Mouse (Mus musculus) MEL (cell line): ENCODE data around the gene Zfp697. TPM values are rescaled to one million over a fixed set of nuclear protein-coding genes. Genes with fewer than 3 reads are reported as not detected.

Source experiments
- DNase-seq: peaks from one replicate; pipeline ENCODE4 v3.0.0; 2011; ENCODE audit warnings: low read depth, low spot score
- H3K27ac ChIP-seq: 2 replicates; pipeline ENCODE4 v1.5.1; 2012; ENCODE audit warnings: low read depth, mild to moderate bottlenecking, control low read depth, low read length, moderate library complexity; ENCODE audit not compliant: control insufficient read depth
- H3K27me3 ChIP-seq, 2 experiments: fragments of 150-350 bp in 1 of 2; sonication (generic) in 1 of 2; 2 replicates each; pipeline ENCODE4 v1.6.1; 2012; ENCODE audit warnings: low read length in 2 of 2, mild to moderate bottlenecking in 2 of 2, improper control_type of control experiment in 1 of 2, moderate library complexity in 1 of 2; ENCODE audit not compliant: insufficient read depth in 2 of 2, control insufficient read depth in 1 of 2
- H3K36me3 ChIP-seq, 2 experiments: 2 replicates each; pipeline ENCODE4 v1.6.1; 2012 to 2014; ENCODE audit warnings: low read length in 2 of 2, improper control_type of control experiment in 1 of 2, inconsistent platforms in 1 of 2, mild to moderate bottlenecking in 1 of 2; ENCODE audit not compliant: insufficient read depth in 2 of 2, control insufficient read depth in 1 of 2
- H3K4me1 ChIP-seq, 2 experiments: fragments of 150-350 bp in 1 of 2; sonication (generic) in 1 of 2; 2 replicates each; pipeline ENCODE4 v1.6.1; 2012; ENCODE audit warnings: low read length in 2 of 2, improper control_type of control experiment in 1 of 2, mild to moderate bottlenecking in 1 of 2; ENCODE audit not compliant: insufficient read depth in 2 of 2, control insufficient read depth in 1 of 2
- H3K4me3 ChIP-seq, 2 experiments: fragments of 150-350 bp in 1 of 2; sonication (generic) in 1 of 2; 2 replicates each; pipeline ENCODE4 v1.5.1; 2012; ENCODE audit warnings: low read depth in 2 of 2, low read length in 2 of 2, mild to moderate bottlenecking in 2 of 2, moderate library complexity in 2 of 2, control low read depth in 1 of 2, improper control_type of control experiment in 1 of 2; ENCODE audit not compliant: control insufficient read depth in 1 of 2, insufficient read depth in 1 of 2
- H3K79me2 ChIP-seq: 2 replicates; pipeline ENCODE4 v1.6.1; 2012; ENCODE audit warnings: mild to moderate bottlenecking, low read length, moderate library complexity; ENCODE audit not compliant: control insufficient read depth, poor library complexity, insufficient read depth
- H3K9ac ChIP-seq: 2 replicates; pipeline ENCODE4 v1.6.1; 2012; ENCODE audit warnings: low read depth, mild to moderate bottlenecking, control low read depth, low read length, moderate library complexity; ENCODE audit not compliant: control insufficient read depth, poor library complexity, severe bottlenecking
- H3K9me3 ChIP-seq: fragments of 150-350 bp; sonication (generic); replicated peaks from 2 replicates; pipeline ENCODE4 v1.6.1; 2012; ENCODE audit warnings: mild to moderate bottlenecking, low read length, improper control_type of control experiment, moderate library complexity; ENCODE audit not compliant: insufficient read depth
- CHD1 ChIP-seq: IDR thresholded peaks from 2 replicates; pipeline ENCODE4 v1.6.1; 2012; ENCODE audit warnings: low read depth, mild to moderate bottlenecking, inconsistent platforms, low read length, improper control_type of control experiment
- CTCF ChIP-seq, 3 experiments: IDR thresholded peaks in 2 of 3; conservative IDR thresholded peaks in 1 of 3; 2 replicates each; pipeline ENCODE4 v1.5.1; 2011 to 2012; ENCODE audit warnings: low read length in 3 of 3, low read depth in 2 of 3, mild to moderate bottlenecking in 2 of 3, improper control_type of control experiment in 1 of 3, inconsistent platforms in 1 of 3, mixed read lengths in 1 of 3, moderate library complexity in 1 of 3; ENCODE audit not compliant: control insufficient read depth in 1 of 3, insufficient read depth in 1 of 3, poor library complexity in 1 of 3, severe bottlenecking in 1 of 3
- EP300 ChIP-seq, 2 experiments: IDR thresholded peaks; 2 replicates each; pipeline ENCODE4 v1.6.1; 2011; ENCODE audit warnings: improper control_type of control experiment in 2 of 2, low read length in 2 of 2, low read depth in 1 of 2, mild to moderate bottlenecking in 1 of 2
- ETS1 ChIP-seq: IDR thresholded peaks from 2 replicates; pipeline ENCODE4 v1.6.1; 2012; ENCODE audit warnings: low read depth, mild to moderate bottlenecking, inconsistent platforms, low read length, improper control_type of control experiment, moderate library complexity
- HCFC1 ChIP-seq: IDR thresholded peaks from 2 replicates; pipeline ENCODE4 v1.6.1; 2012; ENCODE audit warnings: low read depth, mild to moderate bottlenecking, inconsistent platforms, low read length, improper control_type of control experiment, moderate library complexity
- JUND ChIP-seq: IDR thresholded peaks from 2 replicates; pipeline ENCODE4 v1.6.1; 2011; ENCODE audit warnings: low read depth, mild to moderate bottlenecking, improper control_type of control experiment, low read length
- KAT2A ChIP-seq: conservative IDR thresholded peaks from 2 replicates; pipeline ENCODE4 v1.6.1; 2012; ENCODE audit warnings: low read depth, low read length, improper control_type of control experiment, inconsistent platforms
- UBTF ChIP-seq: IDR thresholded peaks from 2 replicates; pipeline ENCODE4 v1.6.1; 2012; ENCODE audit warnings: low read depth, mild to moderate bottlenecking, inconsistent platforms, low read length, improper control_type of control experiment, moderate library complexity, borderline replicate concordance; ENCODE audit not compliant: insufficient read depth
- USF1 ChIP-seq: IDR thresholded peaks from 2 replicates; pipeline ENCODE4 v1.6.1; 2014; ENCODE audit warnings: low read depth, mild to moderate bottlenecking, inconsistent platforms, low read length, improper control_type of control experiment, moderate library complexity
- ZMIZ1 ChIP-seq: IDR thresholded peaks from 2 replicates; pipeline ENCODE4 v1.6.1; 2012; ENCODE audit warnings: low read depth, mild to moderate bottlenecking, inconsistent platforms, low read length, improper control_type of control experiment, moderate library complexity
- polyA plus RNA-seq, 2 experiments: library from polyadenylated mRNA; stranded (reverse) in 1 of 2; unstranded in 1 of 2; fragments of >175 nt in 1 of 2; fragments of >200 nt in 1 of 2; gene quantifications; 2 replicates each; pipeline versions ENCODE4 v1.2.1 to v1.2.4; 2012; ENCODE audit warnings: low replicate concordance in 2 of 2, low read depth in 1 of 2; ENCODE audit not compliant: insufficient read length in 2 of 2, insufficient read depth in 1 of 2, missing spikeins in 1 of 2
- total RNA-seq: library from RNA; depleted of rRNA; stranded (reverse); fragments of 300-350 nt; gene quantifications from 2 replicates; pipeline ENCODE4 v1.2.3, GENCODE M21; 2012

Gene Zfp697
- total and polyA plus RNA-seq, 3 experiments = 0.04 TPM; not detected in 2

GRCm38 (mm10) chr3:98418991-98419785 lies 36.9 kb downstream of the Zfp697 start:
- TF ChIP-seq CTCF (IDR thresholded peaks at IDR 0.05 in 2 of 3, conservative IDR thresholded peaks at IDR 0.05 in 1 of 3; ENCODE audit: control insufficient read depth in 1 of 3, insufficient read depth in 1 of 3, low read depth in 2 of 3, low read length in 3 of 3, poor library complexity in 1 of 3, severe bottlenecking in 1 of 3) = no peak
- H3K27me3 ChIP-seq = peaks cover 0 to 1% of the 10 kb centered on the region in 2 experiments; a peak in 2 of 4 replicates

GRCm38 (mm10) chr3:98419786-98420070 lies 37.5 kb downstream of the Zfp697 start:
- H3K27ac ChIP-seq = no peak overlapping the region
- TF ChIP-seq EP300 (IDR thresholded peaks at IDR 0.05; ENCODE audit: low read depth in 1 of 2, low read length in 2 of 2) = no peak
- TF ChIP-seq JUND = no peak
- peak; percentile 29; the same call in 1 of the 2 replicates for TF ChIP-seq USF1
- TF ChIP-seq UBTF = no peak
- TF ChIP-seq HCFC1 = no peak
- no peak for DNase-seq
- H3K9me3 ChIP-seq = no peaks in the 10 kb centered on the region
- H3K4me1 ChIP-seq = peaks cover 0 to 21% of the 10 kb centered on the region in 2 experiments; a peak in 3 of 4 replicates
- H3K79me2 ChIP-seq = no peaks in the 10 kb centered on the region
- H3K9ac ChIP-seq = no peak overlapping the region
- peaks cover 0 to 9% of the 10 kb centered on the region in 2 experiments; a peak in 2 of 4 replicates for H3K36me3 ChIP-seq
- no peak overlapping the region for H3K4me3 ChIP-seq
- no peaks in the 10 kb centered on the region for H3K27me3 ChIP-seq

More at GRCm38 (mm10) chr3:98418991-98419785, 36.9 kb downstream of the Zfp697 start:
- peaks cover 0 to 20% of the 10 kb centered on the region in 2 experiments; a peak in 3 of 4 replicates for H3K4me1 ChIP-seq
- H3K9ac ChIP-seq = no peak overlapping the region
- DNase-seq = peak; percentile 1
- no peak overlapping the region for H3K4me3 ChIP-seq
- no peaks in the 10 kb centered on the region for H3K9me3 ChIP-seq
- no peaks in the 10 kb centered on the region for H3K79me2 ChIP-seq
- no peak overlapping the region for H3K27ac ChIP-seq
- peaks cover 0 to 9% of the 10 kb centered on the region in 2 experiments; a peak in 2 of 4 replicates for H3K36me3 ChIP-seq

- H3K4me1 ChIP-seq = peaks cover 0 to 9% of the 10 kb centered on the region in 2 experiments; a peak in 1 of 4 replicates
- H3K4me3 ChIP-seq = no peak overlapping the region
- no peak for DNase-seq
- H3K9ac ChIP-seq = no peak overlapping the region
- H3K27ac ChIP-seq = no peak overlapping the region
- no peaks in the 10 kb centered on the region for H3K36me3 ChIP-seq
- H3K27me3 ChIP-seq = peaks cover 0 to 8% of the 10 kb centered on the region in 2 experiments; a peak in 3 of 4 replicates
- no peaks in the 10 kb centered on the region for H3K79me2 ChIP-seq
- H3K9me3 ChIP-seq = no peaks in the 10 kb centered on the region
- TF ChIP-seq KAT2A = no peak
- no peak for TF ChIP-seq CHD1
- no peak for TF ChIP-seq ETS1
- TF ChIP-seq ZMIZ1 = no peak
- TF ChIP-seq, all 39 proteins: peak for 0
These were observed 40.7 kb downstream of the Zfp697 start for GRCm38 (mm10) chr3:98422926-98423325.
